ENCODE assay signal across 10 mouse cellular contexts in genomic region chr9:77939554-77939920, GRCm38 (mm10). TPM values are rescaled to one million over a fixed set of nuclear protein-coding genes. Genes with fewer than 3 reads are reported as not detected.
A peak's percentile ranks its signal among the peaks of the same experiment; 100 is the strongest.
DNase-seq lines count a peak whose midpoint lies in the region; ATAC-seq and TF ChIP-seq lines count a peak whose summit lies in the region.
"Had no signal": no experiment of that assay in that cellular context is flagged by ENCODE, and none has a peak within 500 bp of the region (broad histone marks: within the 10 kb centered on the region; RNA-seq: fewer than 3 reads in every experiment).

No protein-coding gene starts in this region.

- TF ChIP-seq CTCF in heart, adult 2 months (IDR thresholded peaks at IDR 0.05) = no peak

- intact Hi-C loops in heart, adult 2 months (cut with DNase I) = no loop called here

- 31% methylated on average over 5 of the region's 5 CpGs for WGBS in heart, adult 2 months
- WGBS in kidney, embryonic 14.5 days = 71% methylated on average over 5 of the region's 5 CpGs
- WGBS in neural tube, embryonic 15.5 days = 81% methylated on average over 5 of the region's 5 CpGs

- H3K9ac ChIP-seq in heart, adult 2 months (ENCODE audit: low read depth, low read length) = no peak overlapping the region
- no peak overlapping the region for H3K9ac ChIP-seq in kidney, embryonic 14.5 days (ENCODE audit: low read depth, low read length)
- H3K9ac ChIP-seq in neural tube, embryonic 15.5 days (replicated peaks) = no peak overlapping the region

- TF ChIP-seq POLR2A in heart, adult 2 months (IDR thresholded peaks at IDR 0.05; ENCODE audit: insufficient read depth, low read depth, low read length) = no peak

- 0 out of 2 replicates have a peak, but pooled peaks have one; percentile 21 for ATAC-seq in kidney, embryonic 14.5 days (ENCODE audit: low FRiP score, low TSS enrichment)
- ATAC-seq in neural tube, embryonic 15.5 days (ENCODE audit: low FRiP score) = no peak

- no peak for DNase-seq in heart, adult 2 months
- no peak for DNase-seq in heart, adult 9 months (ENCODE audit: low spot score in 2 of 2)
- DNase-seq in kidney, postnatal 14 days = no peak
- DNase-seq in neural tube, embryonic 10.5 days (ENCODE audit: extremely low spot score, low spot score) = no peak
- DNase-seq in cerebellum, adult 9-11 months = no peak
- DNase-seq in layer of hippocampus, postnatal 10 days (ENCODE audit: low spot score in 2 of 2) = no peak
- DNase-seq: cerebellum, postnatal 25 days; layer of hippocampus, postnatal 36 days had no signal

- peaks cover 6% of the 10 kb centered on the region for H3K79me2 ChIP-seq in heart, adult 2 months (replicated peaks; ENCODE audit: control insufficient read depth, insufficient read depth, low read length)

- peaks cover 21% of the 10 kb centered on the region for H3K4me1 ChIP-seq in heart, adult 2 months (ENCODE audit: control insufficient read depth, insufficient read depth, low read length)
- peaks cover 13% of the 10 kb centered on the region for H3K4me1 ChIP-seq in kidney, embryonic 14.5 days (ENCODE audit: control insufficient read depth, insufficient read depth, low read length)
- peaks cover 29% of the 10 kb centered on the region for H3K4me1 ChIP-seq in neural tube, embryonic 15.5 days

- H3K4me2 ChIP-seq in kidney, embryonic 14.5 days (replicated peaks; ENCODE audit: low read depth, low read length) = no peak overlapping the region
- no peak overlapping the region for H3K4me2 ChIP-seq in neural tube, embryonic 15.5 days

- no peak overlapping the region for H3K4me3 ChIP-seq in heart, adult 2 months
- H3K4me3 ChIP-seq in kidney, embryonic 14.5 days (ENCODE audit: low read length) = no peak overlapping the region
- H3K4me3 ChIP-seq in neural tube, embryonic 15.5 days (replicated peaks) = no peak overlapping the region

- no peaks in the 10 kb centered on the region for H3K9me3 ChIP-seq in kidney, embryonic 14.5 days (ENCODE audit: control insufficient read depth, low read length)
- no peaks in the 10 kb centered on the region for H3K9me3 ChIP-seq in neural tube, embryonic 15.5 days (replicated peaks)

- H3K27me3 ChIP-seq in heart, adult 2 months (ENCODE audit: control insufficient read depth, insufficient read depth, low read length) = no peaks in the 10 kb centered on the region
- H3K27me3 ChIP-seq in kidney, embryonic 14.5 days (ENCODE audit: control insufficient read depth, insufficient read depth, low read length) = no peaks in the 10 kb centered on the region
- H3K27me3 ChIP-seq in neural tube, embryonic 15.5 days (replicated peaks) = no peaks in the 10 kb centered on the region

- H3K27ac ChIP-seq in heart, adult 2 months = peak overlapping the region; percentile 55
- H3K27ac ChIP-seq in kidney, embryonic 14.5 days (ENCODE audit: low read depth, low read length) = no peak overlapping the region; the same call in 1 of the 2 replicates
- H3K27ac ChIP-seq in neural tube, embryonic 15.5 days (replicated peaks) = peak overlapping the region; percentile 33; the same call in 1 of the 2 replicates

- no peak for TF ChIP-seq EP300 in heart, adult 2 months (IDR thresholded peaks at IDR 0.05; ENCODE audit: insufficient read depth, low read depth, low read length)

- peaks cover 6% of the 10 kb centered on the region for H3K36me3 ChIP-seq in heart, adult 2 months (ENCODE audit: control insufficient read depth, insufficient read depth, low read length)
- no peaks in the 10 kb centered on the region for H3K36me3 ChIP-seq in kidney, embryonic 14.5 days (ENCODE audit: control insufficient read depth, insufficient read depth, low read length)
- no peaks in the 10 kb centered on the region for H3K36me3 ChIP-seq in neural tube, embryonic 15.5 days

RNA-seq across cellular contexts. Expression of gene Elovl5, which starts 22.4 kb away (rescaled TPM):
- total RNA-seq in heart, adult 2 months (2021) = 10 to 100 TPM; 34.0 to 37.5 TPM
- 35.9 and 50.2 TPM in 2 replicates for polyA plus RNA-seq in heart, adult 2 months (2012; rRNA removed)
- polyA plus RNA-seq in kidney, embryonic 14.5 days (2014; fragmentation: Nextera tagmentation; extraction: Ambion mirVana) = 73.9 and 112 TPM in 2 replicates
- polyA plus RNA-seq in neural tube, embryonic 15.5 days (2015; fragmentation: Nextera tagmentation; extraction: Ambion mirVana) = 61.8 and 70.4 TPM in 2 replicates
- total RNA-seq in layer of hippocampus, postnatal 10 days (2021) = 10 to 100 TPM; 85.5 to 89.5 TPM
